Mouse (Mus musculus) ES-Bruce4 (cell line): ENCODE measurements around the gene Pcsk2. TPM values are rescaled to one million over a fixed set of nuclear protein-coding genes. Genes with fewer than 3 reads are reported as not detected.

Experiments used
- H3K27ac ChIP-seq: 2 replicates; pipeline ENCODE4 v1.5.1; 2012; ENCODE audit warnings: low read length, inconsistent platforms; ENCODE audit not compliant: insufficient read depth
- H3K27me3 ChIP-seq: 2 replicates; pipeline ENCODE4 v1.6.1; 2012; ENCODE audit warnings: mild to moderate bottlenecking, low read length, inconsistent platforms; ENCODE audit not compliant: control insufficient read depth, poor library complexity, insufficient read depth, severe bottlenecking
- H3K36me3 ChIP-seq: 2 replicates; pipeline ENCODE4 v1.6.1; 2012; ENCODE audit warnings: inconsistent platforms, mild to moderate bottlenecking, low read length, moderate library complexity; ENCODE audit not compliant: control insufficient read depth, poor library complexity, insufficient read depth, severe bottlenecking
- H3K4me1 ChIP-seq: one replicate; pipeline ENCODE4 v1.8.1; 2011; ENCODE audit warnings: low read length; ENCODE audit not compliant: control insufficient read depth, insufficient read depth
- H3K4me3 ChIP-seq: 2 replicates; pipeline ENCODE4 v1.5.1; 2011; ENCODE audit warnings: low read depth, mild to moderate bottlenecking, low read length
- H3K9ac ChIP-seq: 2 replicates; pipeline ENCODE4 v1.6.1; 2012; ENCODE audit warnings: low read depth, mild to moderate bottlenecking, inconsistent platforms; ENCODE audit not compliant: poor library complexity, severe bottlenecking
- H3K9me3 ChIP-seq: replicated peaks from 2 replicates; pipeline ENCODE4 v1.6.1; 2012; ENCODE audit warnings: mild to moderate bottlenecking, low read length, inconsistent platforms; ENCODE audit not compliant: control insufficient read depth, poor library complexity, insufficient read depth, severe bottlenecking
- CTCF ChIP-seq: IDR thresholded peaks from one replicate; pipeline ENCODE4 v1.8.1; 2011; ENCODE audit warnings: low read depth, low read length
- EP300 ChIP-seq: IDR thresholded peaks from 2 replicates; pipeline ENCODE4 v1.6.1; 2011; ENCODE audit warnings: low read depth, low read length; ENCODE audit not compliant: insufficient read depth
- POLR2A ChIP-seq: IDR thresholded peaks from one replicate; pipeline ENCODE4 v1.8.1; 2011; ENCODE audit warnings: low read length; ENCODE audit not compliant: insufficient read depth
- polyA plus RNA-seq: library from polyadenylated mRNA; stranded (reverse); fragments of >200 nt; gene quantifications from 2 replicates; pipeline ENCODE4 v1.2.4, GENCODE M21; 2011; ENCODE audit warnings: low read depth; ENCODE audit not compliant: missing spikeins, insufficient read depth, insufficient read length

Gene Pcsk2
- polyA plus RNA-seq, 1 experiment: 1.1 TPM

DNA sequence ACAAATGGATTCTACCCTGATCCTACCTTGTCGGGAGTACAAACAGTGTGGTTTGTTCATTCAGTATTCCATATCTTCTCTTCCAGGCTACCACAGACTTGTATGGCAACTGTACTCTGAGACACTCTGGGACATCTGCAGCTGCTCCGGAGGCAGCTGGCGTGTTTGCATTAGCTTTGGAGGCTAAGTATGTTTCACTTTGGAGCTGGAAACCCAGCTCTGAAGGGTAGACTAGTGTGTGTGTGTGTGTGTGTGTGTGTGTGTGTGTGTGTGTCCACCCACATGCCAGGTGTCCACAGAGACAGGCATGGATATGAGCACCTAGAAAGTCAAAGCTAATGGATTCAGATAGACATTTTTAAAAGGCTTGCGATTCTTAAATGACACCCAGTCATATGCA lies 249.9 kb downstream of the Pcsk2 start:
- Histone ChIP-seq H3K4me1 (no peaks in the 10 kb centered on the region), H3K36me3 (no peaks in the 10 kb centered on the region), H3K9ac (no peak overlapping the region), H3K4me3 (no peak overlapping the region), H3K27me3 (no peaks in the 10 kb centered on the region), H3K27ac (no peak overlapping the region), H3K9me3 (no peaks in the 10 kb centered on the region)
- TF ChIP-seq CTCF: no peak
- TF ChIP-seq POLR2A: no peak
- TF ChIP-seq EP300: no peak

DNA sequence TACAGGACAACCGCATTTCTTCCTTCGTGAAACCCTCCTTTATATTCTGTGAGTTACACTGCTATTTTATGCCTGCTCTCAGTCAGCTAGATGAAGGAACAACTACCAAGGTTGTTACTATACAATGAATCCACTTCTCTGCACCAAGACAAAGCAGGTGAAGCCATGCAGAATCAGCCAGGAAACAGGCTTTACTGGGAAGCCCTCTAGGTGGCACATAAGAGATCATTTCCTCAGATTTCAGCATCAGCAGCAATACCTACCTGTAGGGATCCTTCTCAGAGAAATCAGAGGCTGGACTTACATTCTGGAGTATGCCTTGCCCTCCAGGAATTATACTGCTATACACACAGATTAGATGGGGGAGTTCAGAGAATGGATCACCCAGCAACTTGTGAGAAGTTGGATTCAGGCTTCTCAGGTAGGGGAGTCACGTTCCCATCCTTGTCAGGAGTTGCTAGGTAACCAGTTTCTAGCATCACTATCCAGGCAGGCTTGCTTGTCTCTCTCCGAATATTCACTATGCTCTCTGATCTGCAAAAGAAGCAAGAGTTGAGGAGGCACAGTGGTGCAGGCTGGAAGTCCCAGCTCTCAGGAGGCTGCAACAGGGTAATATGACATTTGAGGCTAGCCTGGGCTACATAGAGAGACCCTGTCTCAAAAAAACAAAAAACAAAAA lies 250.5 kb downstream of the Pcsk2 start:
- H3K36me3 ChIP-seq: no peaks in the 10 kb centered on the region
- no peaks in the 10 kb centered on the region for H3K4me1 ChIP-seq
- no peak overlapping the region for H3K27ac ChIP-seq
- H3K9me3 ChIP-seq: no peaks in the 10 kb centered on the region
- no peaks in the 10 kb centered on the region for H3K27me3 ChIP-seq
- H3K9ac ChIP-seq: no peak overlapping the region
- H3K4me3 ChIP-seq: no peak overlapping the region
- TF ChIP-seq POLR2A (no peak), EP300 (no peak), CTCF (no peak)

DNA sequence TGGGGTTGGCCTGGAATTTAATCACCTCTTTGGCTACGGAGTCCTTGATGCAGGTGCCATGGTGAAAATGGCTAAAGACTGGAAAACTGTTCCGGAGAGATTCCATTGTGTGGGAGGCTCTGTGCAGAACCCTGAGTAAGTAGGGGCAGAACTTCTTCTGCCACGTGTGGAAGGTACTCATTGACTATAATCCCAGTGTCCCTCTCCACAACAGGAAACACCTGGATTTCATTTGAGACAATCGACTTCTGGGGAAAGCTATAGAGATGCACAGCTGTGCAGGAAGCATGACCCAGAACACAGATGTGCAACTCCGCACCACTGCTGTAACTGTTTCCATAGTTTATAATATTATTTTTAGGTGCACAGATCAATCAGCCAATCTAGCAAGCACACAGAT lies 255.1 kb downstream of the Pcsk2 start:
- Histone ChIP-seq H3K4me3 (no peak overlapping the region), H3K27me3 (no peaks in the 10 kb centered on the region), H3K27ac (no peak overlapping the region), H3K9me3 (no peaks in the 10 kb centered on the region), H3K4me1 (no peaks in the 10 kb centered on the region), H3K9ac (no peak overlapping the region), H3K36me3 (no peaks in the 10 kb centered on the region)
- TF ChIP-seq EP300 (no peak), CTCF (no peak), POLR2A (no peak)

DNA sequence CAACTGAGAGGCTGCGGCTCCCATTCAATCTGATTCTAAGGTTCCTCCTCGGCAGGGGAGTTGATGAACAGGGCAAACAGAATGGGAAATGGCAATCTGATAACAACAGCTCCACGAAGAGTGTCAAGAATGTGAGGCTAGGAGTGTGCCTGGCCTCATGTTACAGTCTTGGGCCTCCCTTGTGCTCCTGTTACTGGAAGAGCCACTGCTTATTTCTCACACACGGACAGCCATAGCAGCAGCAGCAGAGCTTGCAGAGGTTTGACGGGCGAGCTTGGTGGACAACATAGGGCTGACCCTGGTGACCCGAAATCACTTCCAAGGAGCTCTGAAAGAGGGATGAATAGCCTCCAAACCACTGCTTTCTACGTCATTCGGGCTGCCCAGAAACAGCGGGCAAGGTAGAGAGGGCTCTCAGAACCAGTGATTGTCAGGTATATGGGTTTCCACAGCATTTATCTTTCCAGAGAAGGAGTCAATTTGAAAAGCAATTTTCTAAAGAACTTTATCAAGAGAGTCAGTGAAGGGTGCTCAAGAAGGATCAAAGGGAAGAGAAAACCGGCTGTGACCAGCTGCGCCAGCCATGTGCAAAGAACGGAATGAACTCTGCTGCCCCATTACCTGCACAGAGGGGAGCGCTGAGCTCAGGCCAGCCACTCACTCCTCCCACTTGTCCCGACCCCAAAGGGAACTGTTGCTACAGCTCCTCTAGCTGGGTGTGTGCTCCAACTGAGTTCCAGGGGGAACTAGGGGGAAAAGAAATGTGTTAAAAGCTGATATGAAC lies 260.4 kb downstream of the Pcsk2 start:
- Histone ChIP-seq H3K9ac (no peak overlapping the region), H3K27me3 (no peaks in the 10 kb centered on the region), H3K4me1 (no peaks in the 10 kb centered on the region), H3K9me3 (no peaks in the 10 kb centered on the region), H3K27ac (no peak overlapping the region), H3K36me3 (no peaks in the 10 kb centered on the region), H3K4me3 (no peak overlapping the region)
- TF ChIP-seq POLR2A (no peak), CTCF (no peak), EP300 (no peak)

DNA sequence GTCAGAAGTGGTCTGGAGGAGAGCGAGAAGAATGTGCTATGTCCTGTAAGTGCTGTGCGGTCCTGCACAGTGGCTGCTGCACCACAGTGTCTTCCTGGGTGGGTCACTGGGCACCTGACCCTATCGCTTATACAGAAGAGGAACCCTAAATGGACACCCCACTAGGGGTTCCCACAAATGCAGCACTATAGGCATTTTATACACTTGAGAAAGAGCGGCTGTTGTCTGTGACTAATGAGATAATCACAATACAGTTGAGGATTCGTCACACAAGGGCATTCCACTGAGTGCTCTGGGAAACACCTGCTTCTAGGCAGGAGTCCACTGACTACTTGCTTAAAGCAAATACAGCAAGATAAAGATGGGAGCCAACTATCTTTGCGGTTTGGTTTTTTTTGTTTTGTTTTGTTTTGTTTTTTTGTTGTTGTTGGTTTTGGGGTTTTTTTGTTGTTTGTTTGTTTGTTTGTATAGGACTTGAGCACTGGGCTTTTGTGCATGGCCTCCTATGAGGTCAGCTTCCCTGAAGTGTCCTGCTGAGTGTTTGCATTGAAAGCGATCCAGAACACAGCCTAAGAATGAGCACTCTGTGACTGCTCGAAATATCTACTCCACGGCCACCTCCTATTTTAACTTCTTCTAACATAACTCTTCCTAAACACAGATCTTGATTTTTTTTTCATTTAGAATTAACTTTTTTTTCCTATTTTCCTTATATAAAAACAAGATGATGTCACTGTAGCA lies 261.1 kb downstream of the Pcsk2 start:
- no peaks in the 10 kb centered on the region for H3K36me3 ChIP-seq
- no peak overlapping the region for H3K4me3 ChIP-seq
- no peak overlapping the region for H3K27ac ChIP-seq
- no peaks in the 10 kb centered on the region for H3K9me3 ChIP-seq
- H3K9ac ChIP-seq: no peak overlapping the region
- H3K4me1 ChIP-seq: no peaks in the 10 kb centered on the region
- TF ChIP-seq POLR2A: no peak
- no peak for TF ChIP-seq CTCF
- no peak for TF ChIP-seq EP300
- no peaks in the 10 kb centered on the region for H3K27me3 ChIP-seq
